Mouse (Mus musculus): ENCODE data around the gene Ttll5.

- no peak for TF ChIP-seq CTCF (IDR thresholded peaks at IDR 0.05; ENCODE audit: low read depth)
- TF ChIP-seq EP300 (IDR thresholded peaks at IDR 0.05; ENCODE audit: low read depth) = no peak
Observed at GRCm38 (mm10) chr12:86012195-86012594, 187.7 kb downstream of the Ttll5 start.

Measured in heart, postnatal 0 days (tissue).